Mouse (Mus musculus) heart, embryonic 10.5 days (tissue): ENCODE measurements around the gene B3gnt6. TPM values are rescaled to one million over a fixed set of nuclear protein-coding genes. Genes with fewer than 3 reads are reported as not detected.

Experiments used
- DNase-seq: peaks from one replicate; pipeline ENCODE4 v3.0.0-alpha.2; 2017; ENCODE audit warnings: low spot score
- H3K27ac ChIP-seq: fragments of 300-500 bp; sonication (generic); 2 replicates; pipeline ENCODE4 v1.5.1; 2016; ENCODE audit warnings: mild to moderate bottlenecking
- H3K27me3 ChIP-seq: fragments of 300-500 bp; sonication (generic); 2 replicates; pipeline ENCODE4 v1.6.1; 2016; ENCODE audit warnings: mild to moderate bottlenecking; ENCODE audit not compliant: poor library complexity, insufficient read depth, severe bottlenecking
- H3K36me3 ChIP-seq: fragments of 300-500 bp; sonication (generic); 2 replicates; pipeline ENCODE4 v1.6.1; 2016; ENCODE audit warnings: mild to moderate bottlenecking, moderate library complexity
- H3K4me1 ChIP-seq: fragments of 300-500 bp; sonication (generic); 2 replicates; pipeline ENCODE4 v1.6.1; 2016; ENCODE audit warnings: mild to moderate bottlenecking
- H3K4me3 ChIP-seq: fragments of 300-500 bp; sonication (generic); 2 replicates; pipeline ENCODE4 v1.5.1; 2016; ENCODE audit warnings: mild to moderate bottlenecking, moderate library complexity
- H3K9me3 ChIP-seq: fragments of 300-500 bp; sonication (generic); 2 replicates; pipeline ENCODE4 v1.6.1; 2016; ENCODE audit warnings: mild to moderate bottlenecking, moderate library complexity
- WGBS: fragments of 180-500 bp; shearing (Covaris S2); methylation state at CpG from one replicate; pipeline ENCODE4 v1.1.7; 2016; 5-methylcytosine and 5-hydroxymethylcytosine counted together
- polyA plus RNA-seq: library from polyadenylated mRNA; unstranded; fragments of >200 nt; fragmentation: Nextera tagmentation; extraction: Ambion mirVana; gene quantifications from 2 replicates; pipeline ENCODE4 v1.2.1, GENCODE M21; 2016

Gene B3gnt6
- polyA plus RNA-seq, result 0.06 TPM in 1 of 2 replicates, not detected in the other

DNA sequence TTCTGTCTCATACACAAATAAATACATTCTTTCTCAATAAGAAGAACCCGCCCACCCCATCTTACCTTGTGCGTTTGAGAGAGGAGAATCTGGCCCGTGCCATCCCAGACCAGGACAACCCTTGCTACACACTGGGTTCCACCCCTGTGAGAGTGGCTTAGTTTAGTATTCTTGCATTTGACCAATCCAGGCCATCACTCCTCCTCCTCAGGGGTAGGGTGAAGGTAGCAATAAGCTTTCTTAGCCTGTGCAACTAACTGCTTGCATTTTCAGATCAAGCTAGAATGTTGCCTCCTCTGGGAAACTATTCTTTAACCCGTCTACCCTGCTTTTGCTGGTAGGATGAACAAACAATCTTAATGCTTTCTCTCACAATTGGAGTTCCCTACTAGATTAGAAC is at the start of gene B3gnt6:
TSS of gene B3gnt6 (minus strand) at position 101 of the 400 bp plus-strand sequence.
- H3K4me3 ChIP-seq, result no peak within 1 kb of the TSS
- H3K9me3 ChIP-seq, result no peaks in the 10 kb centered on the region
- no peaks in the 10 kb centered on the region for H3K36me3 ChIP-seq
- peak; percentile 43 for DNase-seq
- H3K4me1 ChIP-seq, result peaks cover 4% of the 10 kb centered on the region
- WGBS, result 87% methylated on average over 4 of the region's 4 CpGs
- H3K27ac ChIP-seq, result no peak within 1 kb of the TSS
- peaks cover 27% of the 10 kb centered on the region for H3K27me3 ChIP-seq

DNA sequence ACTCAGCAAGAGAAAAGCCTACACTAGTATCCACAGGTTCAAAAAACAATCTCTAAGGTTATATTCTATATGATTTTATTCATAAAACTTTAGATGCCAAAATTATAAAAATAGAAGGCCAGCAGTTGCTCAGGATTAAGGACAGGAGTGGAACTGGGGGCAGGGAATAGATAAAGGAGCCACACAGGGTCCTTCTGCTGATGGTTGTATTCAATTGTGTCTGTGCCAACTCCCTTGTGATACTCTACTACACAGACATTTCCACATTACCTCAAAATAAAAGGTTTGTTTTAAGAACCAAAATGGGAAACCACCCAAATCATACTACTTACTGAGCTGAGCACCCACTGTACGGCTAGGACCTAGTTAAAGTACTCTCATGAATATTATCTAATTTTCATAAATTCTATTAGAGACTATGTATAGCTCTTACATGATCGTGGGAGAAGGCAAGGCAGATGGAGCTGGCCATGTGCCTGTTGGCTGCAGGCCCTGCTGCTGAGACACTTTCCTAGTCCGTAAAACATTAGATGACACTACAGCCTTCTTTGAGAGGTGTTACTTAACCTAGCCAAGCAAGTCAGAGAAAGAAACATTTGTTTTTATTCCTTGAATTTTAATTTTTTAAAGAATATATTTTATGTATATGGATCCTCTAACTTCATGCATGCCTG is 37.5 kb upstream of the B3gnt6 start:
- H3K36me3 ChIP-seq, result no peaks in the 10 kb centered on the region
- H3K9me3 ChIP-seq, result no peaks in the 10 kb centered on the region
- H3K4me1 ChIP-seq, result no peaks in the 10 kb centered on the region
- WGBS, result 88% methylated on average over 3 of the region's 3 CpGs
- H3K27me3 ChIP-seq, result no peaks in the 10 kb centered on the region
- no peak overlapping the region for H3K27ac ChIP-seq
- no peak overlapping the region for H3K4me3 ChIP-seq
- no peak for DNase-seq

GRCm38 (mm10) chr7:98223796-98224195 is 24.5 kb upstream of the B3gnt6 start:
- DNase-seq, result no peak
- Histone ChIP-seq H3K36me3 (no peaks in the 10 kb centered on the region; the same call in 1 of the 2 replicates), H3K4me3 (no peak overlapping the region), H3K27ac (no peak overlapping the region), H3K27me3 (no peaks in the 10 kb centered on the region), H3K4me1 (no peaks in the 10 kb centered on the region), H3K9me3 (no peaks in the 10 kb centered on the region)
- WGBS, result 86% methylated on average over 4 of the region's 4 CpGs

GRCm38 (mm10) chr7:98216713-98217112 is 17.4 kb upstream of the B3gnt6 start:
- H3K9me3 ChIP-seq, result no peaks in the 10 kb centered on the region
- no peak overlapping the region for H3K4me3 ChIP-seq
- no peaks in the 10 kb centered on the region for H3K4me1 ChIP-seq
- no peaks in the 10 kb centered on the region for H3K27me3 ChIP-seq
- H3K27ac ChIP-seq, result no peak overlapping the region
- H3K36me3 ChIP-seq, result peaks cover 3% of the 10 kb centered on the region
- DNase-seq, result no peak

- Histone ChIP-seq H3K4me3 (no peak overlapping the region), H3K36me3 (no peaks in the 10 kb centered on the region), H3K27ac (no peak overlapping the region), H3K27me3 (no peaks in the 10 kb centered on the region), H3K4me1 (0 out of 2 replicates have a peak, but pooled peaks cover 2% of the 10 kb centered on the region), H3K9me3 (no peaks in the 10 kb centered on the region)
- peak; percentile 41 for DNase-seq
- 68% methylated on average over 4 of the region's 4 CpGs for WGBS
These were observed 3.7 kb upstream of the B3gnt6 start for GRCm38 (mm10) chr7:98202946-98203345.

- Histone ChIP-seq H3K36me3 (no peaks in the 10 kb centered on the region), H3K27me3 (peaks cover 5% of the 10 kb centered on the region), H3K27ac (no peak overlapping the region), H3K4me1 (0 out of 2 replicates have a peak, but pooled peaks cover 2% of the 10 kb centered on the region), H3K9me3 (no peaks in the 10 kb centered on the region), H3K4me3 (no peak overlapping the region)
- peak; percentile 58 for DNase-seq
- WGBS, result 78% methylated on average over 5 of the region's 5 CpGs
These were observed 2.3 kb upstream of the B3gnt6 start for GRCm38 (mm10) chr7:98201493-98202028.

DNA sequence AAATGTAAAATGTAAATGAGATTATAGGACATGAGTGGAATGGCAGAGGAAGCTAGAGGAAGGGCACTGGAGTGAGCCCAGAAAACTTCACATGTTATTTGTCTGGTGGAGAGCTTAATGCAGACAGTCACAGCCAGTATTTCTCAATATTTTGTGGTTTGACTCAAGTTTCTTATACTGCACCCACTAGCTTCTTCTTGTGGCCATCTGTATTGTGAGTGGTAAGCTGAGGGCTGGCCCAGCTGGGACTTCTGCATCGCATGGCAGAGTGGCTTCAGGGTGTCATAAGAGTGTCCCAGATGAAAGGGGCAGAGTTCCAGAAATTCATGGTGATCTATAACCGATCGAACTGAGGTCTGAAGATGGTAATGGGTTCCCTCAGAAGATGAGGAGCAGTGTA is 1.1 kb upstream of the B3gnt6 start:
- 86% methylated on average over 3 of the region's 3 CpGs for WGBS

GRCm38 (mm10) chr7:98195151-98195801 is 4.0 kb downstream of the B3gnt6 start:
- no peaks in the 10 kb centered on the region for H3K9me3 ChIP-seq
- no peaks in the 10 kb centered on the region for H3K36me3 ChIP-seq
- H3K4me1 ChIP-seq, result peaks cover 19% of the 10 kb centered on the region
- WGBS, result 30% methylated on average over 10 of the region's 10 CpGs
- peak; percentile 70 for DNase-seq
- no peak overlapping the region for H3K27ac ChIP-seq
- no peak overlapping the region for H3K4me3 ChIP-seq
- peaks cover 60% of the 10 kb centered on the region for H3K27me3 ChIP-seq

More for the DNA sequence above, 1.1 kb upstream of the B3gnt6 start:
- Histone ChIP-seq H3K36me3 (no peaks in the 10 kb centered on the region), H3K27me3 (peaks cover 17% of the 10 kb centered on the region), H3K4me3 (no peak overlapping the region), H3K27ac (no peak overlapping the region), H3K9me3 (no peaks in the 10 kb centered on the region), H3K4me1 (0 out of 2 replicates have a peak, but pooled peaks cover 2% of the 10 kb centered on the region)
- DNase-seq, result no peak

DNA sequence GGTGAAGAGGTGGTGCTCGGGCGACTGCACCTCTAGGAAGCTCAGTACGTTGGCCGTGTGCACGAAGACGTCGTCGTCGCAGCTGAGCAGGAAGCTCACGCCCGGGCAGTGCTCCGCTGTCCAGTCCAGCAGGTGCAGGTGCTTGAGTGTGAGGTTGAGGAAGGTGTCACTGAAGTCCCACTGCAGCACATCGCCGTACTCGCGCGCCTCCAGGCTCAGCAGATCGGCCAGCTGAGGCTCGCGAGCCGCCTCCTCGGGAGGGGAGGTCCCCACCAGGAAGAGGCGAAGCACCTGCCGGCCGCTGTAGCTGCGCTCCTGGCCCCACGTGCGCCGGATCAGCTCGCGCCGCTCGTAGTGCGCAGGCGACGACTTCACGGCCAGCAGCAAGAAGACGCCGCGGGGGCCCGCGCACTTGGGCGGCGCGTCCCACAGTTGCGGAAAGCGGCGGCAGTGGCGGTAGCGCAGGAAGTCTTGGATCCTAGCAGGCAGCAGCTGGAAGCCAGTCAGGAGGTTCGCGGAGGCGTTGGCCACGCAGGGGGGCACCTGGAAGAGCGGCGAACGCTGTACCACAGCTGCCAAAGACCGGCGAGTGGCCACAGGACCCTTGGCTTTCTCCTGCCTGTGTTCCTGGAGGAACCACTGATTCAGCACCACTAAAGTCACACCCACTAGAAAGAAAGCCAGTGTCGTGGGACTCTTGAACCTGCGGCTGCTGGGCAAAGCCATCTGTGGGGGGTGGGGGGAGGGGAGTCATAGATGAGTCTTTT is 5.1 kb downstream of the B3gnt6 start:
- peak; percentile 75 for DNase-seq
- WGBS, result 3% methylated on average over 61 of the region's 61 CpGs
- H3K36me3 ChIP-seq, result no peaks in the 10 kb centered on the region
- peaks cover 25% of the 10 kb centered on the region for H3K4me1 ChIP-seq
- peak overlapping the region; percentile 60 for H3K4me3 ChIP-seq
- peak overlapping the region; percentile 31; the same call in 1 of the 2 replicates for H3K27ac ChIP-seq
- peaks cover 60% of the 10 kb centered on the region for H3K27me3 ChIP-seq
- H3K9me3 ChIP-seq, result no peaks in the 10 kb centered on the region

- Histone ChIP-seq H3K4me3 (peak overlapping the region; percentile 60), H3K9me3 (no peaks in the 10 kb centered on the region), H3K27me3 (peaks cover 60% of the 10 kb centered on the region), H3K27ac (0 out of 2 replicates have a peak overlapping the region, but pooled peaks have one; percentile 31), H3K36me3 (no peaks in the 10 kb centered on the region), H3K4me1 (peaks cover 25% of the 10 kb centered on the region)
- peak; percentile 75 for DNase-seq
- WGBS, result 8% methylated on average over 36 of the region's 36 CpGs
These were observed 5.7 kb downstream of the B3gnt6 start for GRCm38 (mm10) chr7:98193515-98194025.

- DNase-seq, result peak; percentile 78
- Histone ChIP-seq H3K27ac (no peak overlapping the region), H3K9me3 (no peaks in the 10 kb centered on the region), H3K4me3 (no peak overlapping the region), H3K4me1 (peaks cover 23% of the 10 kb centered on the region), H3K36me3 (no peaks in the 10 kb centered on the region), H3K27me3 (peaks cover 56% of the 10 kb centered on the region)
- 59% methylated on average over 17 of the region's 17 CpGs for WGBS
These were observed 7.6 kb downstream of the B3gnt6 start for GRCm38 (mm10) chr7:98191571-98192250.

DNA sequence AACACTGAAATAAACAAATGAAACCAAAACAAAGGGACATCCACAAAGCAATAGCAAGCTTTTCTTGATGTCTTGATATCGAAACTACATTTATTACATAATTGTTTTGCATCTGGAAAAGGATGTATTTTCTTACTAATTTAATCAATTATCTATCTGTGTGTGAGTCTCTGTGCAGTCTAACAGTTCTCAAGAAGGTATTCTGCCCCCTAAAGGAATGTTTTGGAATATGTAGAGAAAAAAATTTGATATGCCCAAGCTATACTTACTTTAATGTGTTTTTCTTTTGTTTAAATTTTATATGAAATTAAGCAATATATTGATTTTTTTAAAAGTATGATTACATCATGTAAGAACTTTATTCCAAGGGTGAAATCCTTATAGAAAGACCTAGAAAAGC is 8.7 kb downstream of the B3gnt6 start:
- Histone ChIP-seq H3K27ac (no peak overlapping the region), H3K27me3 (peaks cover 51% of the 10 kb centered on the region), H3K4me3 (no peak overlapping the region), H3K36me3 (no peaks in the 10 kb centered on the region), H3K4me1 (peaks cover 23% of the 10 kb centered on the region), H3K9me3 (no peaks in the 10 kb centered on the region)
- no peak for DNase-seq
- WGBS, result 80% methylated on average over 1 of the region's 1 CpGs
